Mouse (Mus musculus) T-helper 17 cell (primary cell): ENCODE data around the gene Pex16.

ENCODE experiments used
- in situ Hi-C, 2 experiments: fragments of 300-600 bp; cut with MboI, MseI; formaldehyde crosslinking; loops; 1 replicate in 1 of 2; 2 replicates in 1 of 2; pipeline ENCODE4 v1.15.1; 2025; ENCODE audit warnings: high pct_unique_total_duplicates in 2 of 2

Gene Pex16

DNA sequence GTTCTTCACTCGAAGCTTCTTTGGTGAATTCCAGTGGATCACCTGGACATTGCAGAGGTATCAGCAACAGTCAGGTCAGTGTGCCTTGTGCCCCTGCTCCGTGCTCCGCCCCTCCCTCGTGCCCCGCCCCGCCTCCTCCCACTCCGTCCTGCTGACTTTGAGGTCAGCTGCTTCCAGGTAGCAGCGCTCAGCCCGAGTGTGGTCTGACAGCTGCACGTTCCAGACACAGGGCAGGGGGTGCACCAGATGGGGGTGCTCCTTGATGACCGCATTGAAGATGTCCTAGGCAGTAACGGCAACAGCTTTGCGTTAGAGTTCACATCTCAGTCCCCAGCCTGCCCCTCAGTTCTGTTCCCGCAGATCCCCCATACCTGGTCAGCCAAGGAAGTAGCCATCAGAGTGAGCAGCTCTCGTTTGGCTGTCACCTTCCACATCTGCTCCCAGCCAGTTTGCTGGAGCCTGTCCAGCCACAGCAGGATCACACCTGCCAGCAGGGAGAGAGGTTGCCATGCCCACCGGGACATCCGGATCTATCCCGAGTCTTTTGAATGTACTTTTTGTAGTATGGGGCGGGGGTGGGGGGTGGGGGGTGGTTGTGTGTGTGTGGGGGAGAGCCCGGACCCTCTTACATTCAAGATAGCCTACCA lies 7.0 kb upstream of the Pex16 start:
- in situ Hi-C loops: no loop called here

DNA sequence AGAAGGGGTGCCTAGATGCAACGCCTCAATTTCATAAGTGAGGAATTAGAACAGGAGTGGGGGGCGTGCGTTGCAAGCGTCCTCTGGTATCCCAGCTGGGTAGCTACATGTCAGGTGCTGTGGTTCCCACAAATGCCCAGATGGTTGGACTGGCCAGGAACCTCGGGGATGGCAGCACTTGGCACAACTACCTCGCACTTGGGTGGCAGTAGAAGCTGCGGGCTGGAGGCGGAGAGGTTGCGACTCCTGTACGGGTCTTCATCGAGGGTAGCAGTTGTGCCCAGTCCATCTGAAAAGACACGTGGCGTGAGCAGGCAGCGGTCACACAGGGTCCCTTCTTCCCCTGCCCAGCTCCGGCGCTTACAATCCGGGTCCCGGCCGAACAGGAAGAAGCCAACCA lies 4.1 kb upstream of the Pex16 start:
- in situ Hi-C loops: loop anchor here (5.0 to 10.0 kb wide), 2 partner anchors 62 to 64 kb away; partner anchors contain the start of gene Cry2 (in 2 of the 2)

DNA sequence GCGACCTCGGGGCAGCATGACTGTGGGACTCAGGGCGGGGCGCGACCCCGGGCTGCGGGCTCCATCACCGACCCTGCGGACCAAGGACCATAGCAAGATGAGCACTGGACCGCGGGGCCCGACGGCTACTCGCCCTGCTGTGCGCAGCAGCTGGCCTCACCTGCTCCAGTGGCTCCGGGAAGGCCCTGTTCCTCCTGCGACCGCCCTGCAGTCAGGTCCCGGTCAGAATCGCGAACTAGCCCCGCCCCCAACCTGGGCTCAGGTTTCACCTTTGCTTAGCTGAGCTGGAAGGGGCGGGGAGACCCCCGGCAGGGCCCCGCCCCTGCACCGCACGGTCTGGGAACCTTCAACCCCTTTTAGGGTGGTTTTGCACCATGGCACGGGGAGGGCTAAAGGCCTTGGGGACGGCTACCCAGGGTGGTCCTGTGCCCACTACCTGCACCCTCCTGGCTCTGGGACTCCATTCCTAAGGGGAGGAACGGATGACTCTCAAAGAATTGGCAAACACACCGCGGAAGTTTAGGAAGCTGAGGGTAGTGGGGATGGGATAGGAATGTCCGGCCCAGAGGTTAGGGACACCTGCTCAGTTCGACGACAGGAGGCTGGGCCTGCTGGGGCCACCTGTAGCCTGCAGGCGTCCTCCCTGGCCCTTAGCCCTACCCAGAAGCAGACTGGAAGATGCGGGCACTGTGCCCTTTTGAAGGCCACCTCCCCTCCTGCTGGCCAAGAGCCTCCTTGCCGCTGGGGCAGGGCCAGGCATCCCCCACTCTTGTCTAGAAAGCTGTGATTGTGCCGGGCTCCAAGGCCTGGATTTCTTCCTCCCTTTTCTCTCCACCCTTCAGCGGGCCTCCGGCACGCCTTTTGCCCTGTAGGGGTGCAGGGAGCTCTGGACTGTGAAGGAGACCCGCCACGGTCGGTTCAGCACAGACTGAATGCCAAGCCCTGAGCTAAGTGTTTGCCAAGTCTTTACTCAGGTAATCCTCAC lies 3.4 kb upstream of the Pex16 start:
- in situ Hi-C loops: loop anchor here (5.0 to 10.0 kb wide), 2 partner anchors 61 to 64 kb away; partner anchors contain the start of gene Cry2 (in 2 of the 2)

DNA sequence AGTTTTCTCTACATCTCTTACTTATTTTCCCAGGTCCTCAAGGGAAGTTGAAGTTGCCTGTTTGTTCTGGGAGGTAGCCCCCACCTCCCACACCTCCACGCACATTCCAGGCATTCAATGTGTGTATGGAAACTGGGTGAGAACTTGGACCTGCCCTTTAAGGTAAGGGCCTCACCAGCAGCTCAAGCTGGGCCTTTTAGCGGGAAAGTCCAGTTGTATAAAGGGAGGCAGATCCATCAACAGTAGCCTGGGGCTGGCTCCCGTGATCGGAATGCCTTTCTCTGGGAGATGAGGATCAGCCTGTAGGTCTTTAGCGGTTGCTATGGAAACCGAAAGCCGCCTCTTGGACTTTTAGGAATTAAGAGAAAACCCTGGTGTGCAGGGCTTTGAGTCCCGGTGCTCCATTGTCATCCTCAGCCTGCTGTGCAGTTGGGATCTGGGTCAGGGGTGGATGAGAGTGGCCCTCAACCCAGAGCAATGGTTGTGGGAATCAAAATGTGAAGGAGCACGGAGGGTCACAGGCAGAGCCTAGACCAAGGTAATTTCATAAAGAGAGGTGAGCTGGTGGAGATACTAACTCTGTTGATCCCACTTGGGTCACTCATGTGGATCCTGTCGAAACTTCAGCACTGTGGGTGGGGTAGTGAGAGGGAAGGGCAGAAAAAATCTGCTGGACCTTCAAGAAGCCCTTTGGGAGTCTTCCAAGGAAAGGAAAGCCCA lies 2.3 kb upstream of the Pex16 start:
- in situ Hi-C loops: loop anchor here (5.0 to 10.0 kb wide), 2 partner anchors 60 to 63 kb away; partner anchors contain the start of gene Cry2 (in 2 of the 2)

DNA sequence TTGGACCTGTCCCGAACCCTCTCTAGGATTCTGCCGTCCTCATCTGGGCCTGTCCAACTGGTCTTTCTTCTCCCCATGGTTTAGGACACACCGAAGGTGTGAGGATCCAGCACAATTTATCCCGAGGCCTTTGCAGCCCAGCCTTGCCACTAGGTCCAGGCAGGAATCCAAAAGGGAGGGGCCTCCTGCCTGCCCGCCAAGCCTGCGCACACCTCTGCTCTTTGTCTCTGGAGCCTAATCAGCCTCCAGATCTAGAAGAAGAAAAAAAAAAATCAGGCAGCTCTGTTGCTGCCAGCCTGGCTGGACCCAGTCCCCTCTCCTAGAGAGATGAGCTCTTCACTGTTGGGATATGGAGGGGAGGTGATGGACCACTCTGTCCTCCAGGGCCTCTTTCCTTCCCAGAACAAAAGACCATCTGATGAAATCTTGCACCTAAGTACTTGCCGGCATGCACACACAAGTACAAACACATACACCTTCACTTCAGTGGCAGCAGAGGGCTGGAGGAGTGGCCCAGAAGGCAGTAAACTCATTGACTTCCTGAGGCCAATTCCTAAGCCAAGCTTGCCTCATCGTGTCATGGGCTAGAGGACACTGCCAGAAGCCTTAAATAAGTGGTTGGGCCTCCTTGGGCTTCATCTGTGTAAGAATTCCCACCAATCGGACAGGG lies 1.6 kb upstream of the Pex16 start:
- in situ Hi-C loops: loop anchor here (5.0 to 10.0 kb wide), 2 partner anchors 59 to 62 kb away; partner anchors contain the start of gene Cry2 (in 2 of the 2)

DNA sequence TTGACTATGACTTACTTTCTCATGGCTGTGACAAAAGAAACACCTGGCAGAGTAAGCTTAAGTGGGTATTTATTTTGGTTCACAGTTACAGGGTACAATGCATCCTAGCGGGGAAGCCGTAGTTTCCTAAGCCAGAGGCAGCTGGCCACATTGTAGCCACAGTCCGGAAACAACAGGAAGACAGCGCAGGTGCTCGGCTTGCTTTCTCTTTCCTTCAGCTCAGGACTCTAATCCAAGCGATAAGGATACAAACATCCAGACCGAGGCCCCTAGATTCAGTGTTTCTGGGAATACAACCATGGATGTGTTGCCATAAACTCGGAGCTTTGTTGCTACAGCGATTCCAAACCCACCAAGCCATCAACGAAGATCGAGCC lies 1.1 kb upstream of the Pex16 start:
- in situ Hi-C loops: loop anchor here (5.0 to 10.0 kb wide), 2 partner anchors 59 to 61 kb away; partner anchors contain the start of gene Cry2 (in 2 of the 2)

DNA sequence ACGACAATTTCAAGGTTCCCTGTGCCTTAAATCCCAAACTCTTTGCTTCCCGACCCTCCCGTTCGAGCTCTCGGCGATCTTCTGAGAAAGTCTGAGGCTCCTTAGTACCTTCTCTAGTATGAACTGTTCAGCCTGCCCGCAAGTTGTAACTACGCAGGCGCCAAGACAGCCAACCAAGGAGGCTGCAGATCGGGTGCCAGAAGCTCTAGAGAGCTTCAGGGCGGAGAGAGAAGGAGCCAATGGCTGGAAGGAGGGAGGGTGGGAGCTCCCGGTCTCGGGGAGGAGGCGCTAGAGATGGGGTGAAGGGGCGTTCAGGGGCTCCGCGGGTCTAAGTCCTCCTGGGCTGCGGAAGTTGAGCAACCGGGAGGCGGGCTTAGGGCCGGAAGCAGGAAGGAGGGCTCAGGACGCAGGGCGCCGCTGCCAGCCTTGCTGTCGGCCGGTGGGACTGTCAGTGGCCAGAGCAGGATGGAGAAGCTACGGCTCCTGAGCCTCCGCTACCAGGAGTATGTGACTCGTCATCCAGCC lies 685 bp downstream of the Pex16 start:
- in situ Hi-C loops: loop anchor here in 1 of 2 experiments (10.0 kb wide), 1 partner anchor 60 kb away; the partner anchor contains the start of gene Cry2

DNA sequence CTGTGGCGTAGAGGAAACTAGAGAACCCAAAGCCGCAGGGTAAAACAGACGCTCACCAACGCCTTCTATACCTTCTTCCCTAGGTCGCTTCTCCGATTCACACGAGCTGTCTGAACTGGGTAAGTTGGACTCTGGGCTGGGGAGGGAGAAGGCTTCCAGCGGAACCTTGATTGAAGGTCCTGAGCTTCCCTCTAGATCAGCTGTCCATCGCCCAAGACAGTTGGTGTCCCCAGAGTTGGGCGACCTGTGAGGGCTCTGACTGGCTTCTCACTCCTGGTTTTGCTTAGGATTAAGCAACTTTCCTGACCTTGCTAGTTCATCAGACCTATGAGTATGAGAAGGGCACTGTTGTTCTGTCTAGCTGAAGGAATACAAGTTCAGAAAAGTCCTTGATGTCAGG lies 1.3 kb downstream of the Pex16 start:
- in situ Hi-C loops: loop anchor here in 1 of 2 experiments (10.0 kb wide), 1 partner anchor 59 kb away; the partner anchor contains the start of gene Cry2

DNA sequence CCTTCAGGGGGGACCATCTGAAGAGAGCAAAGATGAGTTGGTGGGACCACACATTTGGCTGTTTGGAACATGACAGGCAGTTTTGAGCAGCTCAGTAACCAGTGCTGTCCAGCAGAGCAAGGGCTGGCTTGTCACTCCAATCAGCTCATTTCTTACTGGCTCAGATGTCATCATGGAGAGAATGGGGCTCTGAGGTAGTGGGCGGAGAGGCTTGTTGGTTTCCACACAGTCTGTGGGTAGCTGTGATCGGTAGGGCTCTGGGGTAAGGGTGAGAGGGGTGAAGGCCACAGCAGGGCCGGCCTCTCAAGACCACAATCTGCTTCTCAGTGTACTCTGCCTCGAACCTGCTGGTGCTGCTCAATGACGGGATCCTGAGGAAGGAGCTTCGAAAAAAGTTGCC lies 1.8 kb downstream of the Pex16 start:
- in situ Hi-C loops: loop anchor here in 1 of 2 experiments (10.0 kb wide), 1 partner anchor 59 kb away; the partner anchor contains the start of gene Cry2

DNA sequence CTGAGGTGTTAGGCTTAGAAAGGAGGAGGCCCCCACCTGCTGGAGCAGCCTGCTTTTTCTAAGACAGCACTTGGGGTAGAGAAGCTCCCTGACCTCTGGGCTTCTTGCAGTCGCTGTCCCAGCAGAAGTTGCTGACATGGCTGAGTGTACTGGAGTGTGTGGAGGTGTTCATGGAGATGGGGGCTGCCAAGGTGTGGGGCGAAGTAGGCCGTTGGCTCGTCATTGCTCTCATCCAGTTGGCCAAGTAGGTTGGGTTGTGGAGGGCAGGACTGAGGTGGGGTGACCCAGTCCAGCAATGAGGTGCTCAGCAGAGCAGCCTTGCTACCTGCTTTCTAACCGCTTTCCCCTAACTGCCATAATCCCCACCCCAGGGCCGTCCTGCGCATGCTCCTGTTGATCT lies 2.8 kb downstream of the Pex16 start:
- in situ Hi-C loops: loop anchor here in 1 of 2 experiments (10.0 kb wide), 1 partner anchor 57 kb away; the partner anchor contains the start of gene Cry2

DNA sequence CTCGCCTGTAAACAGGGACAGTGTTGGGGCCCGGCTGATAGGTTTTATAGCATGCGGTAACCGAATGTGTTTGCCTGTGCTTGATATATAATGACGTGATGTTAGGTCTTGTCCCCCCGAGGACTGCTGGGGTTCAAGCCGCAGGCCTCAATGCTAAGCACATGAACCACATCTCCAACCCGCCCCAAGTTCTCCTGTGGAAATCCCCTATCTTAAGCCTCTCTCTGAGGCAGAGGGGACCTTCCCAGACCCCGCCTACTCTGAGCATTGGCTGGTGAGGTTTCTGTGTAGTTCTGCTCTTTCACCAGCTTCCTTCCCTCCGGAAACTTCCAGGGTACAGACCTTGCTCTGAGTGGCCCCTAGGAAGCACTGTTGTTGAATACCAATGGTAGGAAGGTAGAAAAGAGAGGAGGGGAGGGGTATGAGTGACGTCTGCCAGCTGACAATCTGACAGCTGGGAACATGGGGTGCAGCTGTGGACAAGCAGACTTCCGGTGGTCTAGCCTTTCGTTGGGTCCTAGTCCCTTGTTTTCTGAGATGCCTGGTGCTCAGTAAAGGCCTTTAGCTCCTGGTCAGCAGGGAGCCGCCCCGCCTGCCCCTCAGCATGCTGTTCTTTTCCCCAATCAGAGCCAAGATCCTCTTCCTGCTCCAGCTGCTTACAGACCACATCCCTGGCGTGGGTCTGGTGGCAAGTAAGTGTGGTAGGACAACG lies 5.5 kb downstream of the Pex16 start:
- in situ Hi-C loops: loop anchor here (10.0 kb wide), 2 partner anchors 55 to 785 kb away; partner anchors contain the start of gene Cry2 (in 1 of the 2)

DNA sequence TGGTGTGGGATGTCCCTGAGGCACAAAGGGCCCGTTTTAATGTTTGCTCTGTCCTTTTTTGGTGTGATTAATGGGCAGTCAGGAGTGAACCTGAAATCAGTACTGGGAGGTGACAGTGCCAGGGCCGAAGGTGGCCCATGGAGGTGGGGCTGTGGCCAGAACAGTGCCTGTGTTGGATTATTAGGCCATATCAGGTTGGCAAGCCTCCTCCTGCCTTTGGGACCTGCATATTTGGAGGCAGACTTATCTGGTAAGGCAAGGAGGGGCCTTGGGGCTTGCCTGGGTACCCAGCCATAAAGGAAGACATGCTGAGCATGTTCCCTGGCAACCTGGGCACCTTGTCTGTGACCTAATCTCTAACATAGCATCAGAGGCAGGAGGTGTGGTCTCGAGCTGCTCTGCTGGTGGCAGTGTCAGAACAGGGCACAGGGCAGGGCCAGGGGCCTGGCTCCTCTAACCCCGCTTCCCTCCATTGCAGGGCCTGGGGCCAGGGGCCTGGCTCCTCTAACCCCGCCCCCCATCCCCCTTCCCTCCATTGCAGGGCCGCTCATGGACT lies 6.1 kb downstream of the Pex16 start:
- in situ Hi-C loops: loop anchor here in 1 of 2 experiments (10.0 kb wide), 1 partner anchor 784 kb away; no protein-coding TSS in a partner anchor

DNA sequence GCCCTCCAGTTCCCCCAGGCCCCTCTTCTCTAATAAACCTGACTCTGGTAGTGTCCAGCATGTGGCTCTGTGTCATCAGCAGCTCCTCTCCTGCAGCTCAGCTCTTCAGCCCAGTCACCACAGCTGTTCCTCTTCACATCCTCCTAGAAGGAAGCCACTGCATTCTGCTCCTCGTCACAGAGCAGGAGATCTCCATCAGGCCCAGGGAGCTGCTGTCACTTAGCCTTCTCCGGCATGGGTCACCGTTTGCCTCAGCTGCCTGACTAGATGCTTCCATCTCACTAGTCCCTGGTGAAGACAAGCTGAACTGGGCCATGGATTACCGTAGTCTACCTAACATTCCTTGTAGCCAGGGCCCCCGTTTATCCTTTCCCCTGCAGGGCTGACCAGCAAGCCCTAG lies 6.7 kb downstream of the Pex16 start:
- in situ Hi-C loops: loop anchor here in 1 of 2 experiments (10.0 kb wide), 1 partner anchor 784 kb away; no protein-coding TSS in a partner anchor

DNA sequence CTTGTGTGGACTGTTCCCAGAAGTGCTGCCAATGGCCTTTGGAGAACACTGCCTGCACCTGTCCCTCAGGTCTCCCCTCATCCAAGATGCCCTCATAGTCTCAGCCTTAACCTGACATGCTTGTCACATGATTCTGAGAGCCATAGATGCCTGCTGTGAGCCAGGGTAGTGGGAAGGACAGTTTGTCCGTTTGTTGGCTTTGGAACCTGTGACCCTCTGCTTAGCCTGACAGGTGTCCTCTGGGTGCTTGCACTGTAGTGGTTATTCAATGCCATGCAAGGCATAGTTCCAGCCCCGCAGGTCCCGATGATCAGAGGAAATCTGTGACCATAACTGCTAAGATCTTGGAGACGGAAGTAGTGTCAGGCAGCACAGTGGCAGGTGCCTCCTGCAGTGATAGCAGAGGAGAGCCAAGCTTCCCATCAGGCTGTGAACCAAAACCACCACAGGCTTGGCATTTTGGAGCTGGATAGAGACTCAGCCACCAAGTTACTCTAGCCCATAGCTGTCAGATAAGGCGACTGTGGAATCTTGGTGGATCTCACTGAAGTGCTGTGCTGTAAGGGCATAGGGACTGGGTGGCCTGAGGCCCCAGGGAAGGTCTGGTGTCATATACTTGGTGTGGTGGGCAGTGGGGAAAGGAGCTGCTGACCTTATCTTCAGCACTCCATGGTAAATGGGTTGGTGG lies 7.6 kb downstream of the Pex16 start, which contains the start of gene 1700029I15Rik:
Gene 1700029I15Rik (plus strand): TSS at position 638 of the 688 bp plus-strand sequence.
- in situ Hi-C loops: loop anchor here in 1 of 2 experiments (10.0 kb wide), 1 partner anchor 783 kb away; no protein-coding TSS in a partner anchor

DNA sequence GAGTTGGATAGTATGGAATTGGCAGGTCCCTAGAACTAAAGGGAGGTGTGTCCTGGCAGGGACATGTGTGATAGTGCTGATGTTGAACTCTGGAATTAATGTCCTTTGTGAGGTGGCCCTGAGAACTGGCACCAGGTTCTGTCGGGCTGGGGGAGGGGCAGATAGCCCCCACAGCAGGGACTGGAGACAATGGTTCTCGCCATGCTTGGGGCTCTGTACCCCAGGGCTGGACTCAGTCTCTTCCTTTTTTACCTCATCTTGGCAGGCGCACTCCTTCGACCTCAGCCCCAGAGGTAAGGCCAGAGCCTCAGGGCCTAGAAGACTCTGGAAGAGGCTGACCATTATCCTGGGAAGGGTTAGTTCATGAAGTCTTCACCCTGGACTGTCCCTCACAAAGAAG lies 8.3 kb downstream of the Pex16 start:
- in situ Hi-C loops: loop anchor here in 1 of 2 experiments (10.0 kb wide), 1 partner anchor 782 kb away; no protein-coding TSS in a partner anchor

DNA sequence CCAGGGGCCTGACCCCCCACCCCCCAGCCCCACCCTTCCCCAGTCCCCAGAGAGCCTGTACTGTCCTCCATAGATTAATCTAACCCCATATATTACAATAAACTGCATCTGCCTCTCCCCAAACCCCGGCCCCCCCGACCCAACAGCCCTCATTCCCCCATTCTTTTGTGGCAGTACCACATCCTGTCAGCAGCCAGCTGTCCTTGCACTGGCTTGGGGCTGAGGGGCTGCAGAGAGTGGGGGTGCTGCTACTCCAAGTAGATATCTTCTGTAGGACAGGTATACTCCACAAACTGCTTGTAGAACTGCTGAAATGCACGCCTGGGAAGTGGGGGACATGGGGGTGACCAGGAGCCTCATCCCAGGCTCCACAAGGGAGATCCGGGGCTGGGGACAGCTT lies 9.6 kb downstream of the Pex16 start:
- in situ Hi-C loops: loop anchor here in 1 of 2 experiments (10.0 kb wide), 1 partner anchor 781 kb away; no protein-coding TSS in a partner anchor

DNA sequence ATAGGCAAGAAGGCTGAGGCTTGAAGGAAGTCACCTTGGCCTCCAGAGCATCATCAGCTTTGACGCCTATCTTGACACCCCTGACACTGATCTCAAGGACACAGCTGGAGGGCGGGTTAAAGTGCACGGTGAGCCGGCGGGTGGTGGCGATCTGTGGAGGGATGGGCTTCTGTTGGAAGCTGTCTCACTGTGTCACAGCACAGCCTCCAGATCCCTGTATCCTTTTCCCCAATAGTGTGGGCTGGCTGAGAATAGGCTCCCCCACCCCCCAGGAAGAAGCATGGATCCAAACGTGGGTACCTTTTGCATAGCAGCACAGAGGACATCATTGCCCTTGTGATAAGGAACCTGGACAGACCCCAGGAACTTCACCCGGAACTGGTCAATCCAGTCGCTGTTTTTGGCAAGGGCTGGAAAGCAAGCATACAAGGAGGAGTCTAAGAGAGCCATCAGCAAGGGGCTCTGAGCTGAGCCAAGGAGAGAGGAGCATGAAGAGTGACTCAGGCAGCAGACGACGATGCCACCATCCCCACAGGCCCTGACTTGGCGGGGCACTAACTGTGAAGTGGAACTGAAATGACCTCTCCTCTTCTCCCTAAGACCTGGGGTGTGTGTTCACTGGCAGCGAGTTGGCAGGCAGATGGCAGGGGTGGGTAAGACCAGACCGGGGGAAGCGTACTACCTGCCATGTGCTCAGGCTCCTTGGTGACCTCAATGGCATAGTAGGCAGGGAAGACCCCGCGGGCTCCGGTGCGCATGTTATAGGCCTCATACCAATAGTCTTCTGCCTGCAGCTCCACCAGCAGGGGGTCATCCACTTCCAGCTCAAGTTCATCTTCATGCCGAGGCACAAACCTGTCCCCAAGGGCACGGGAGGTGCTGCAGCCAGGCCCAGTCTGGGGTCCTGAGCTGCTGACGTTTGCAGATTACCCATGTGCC lies 10.9 kb downstream of the Pex16 start:
- in situ Hi-C loops: loop anchor here in 1 of 2 experiments (10.0 kb wide), 1 partner anchor 779 kb away; no protein-coding TSS in a partner anchor
